Mouse (Mus musculus) kidney, postnatal 0 days (tissue): ENCODE measurements around the gene Slc38a1. TPM values are rescaled to one million over a fixed set of nuclear protein-coding genes. Genes with fewer than 3 reads are reported as not detected.

ENCODE experiments used
- ATAC-seq: fragments of 200-750 bp; cut with Nextera tagmentation; replicated peaks from 2 replicates; pipeline ENCODE4 v1.8.0; 2017; ENCODE audit warnings: low read depth, moderate number of reproducible peaks, moderate TSS enrichment, moderate library complexity; ENCODE audit not compliant: low FRiP score
- DNase-seq: peaks from one replicate; pipeline ENCODE4 v3.0.0-alpha.2; 2016; ENCODE audit warnings: low spot score
- H3K27ac ChIP-seq: fragments of 300-500 bp; sonication (generic); 2 replicates; pipeline ENCODE4 v1.5.1; 2014; ENCODE audit warnings: mild to moderate bottlenecking
- H3K27me3 ChIP-seq: fragments of 300-500 bp; sonication (generic); 2 replicates; pipeline ENCODE4 v1.6.1; 2014; ENCODE audit warnings: low read length, mixed read lengths; ENCODE audit not compliant: insufficient read depth
- H3K36me3 ChIP-seq: fragments of 300-500 bp; sonication (generic); 2 replicates; pipeline ENCODE4 v1.6.1; 2014; ENCODE audit warnings: low read length, mixed read lengths; ENCODE audit not compliant: insufficient read depth
- H3K4me1 ChIP-seq: fragments of 300-500 bp; sonication (generic); replicated peaks from 2 replicates; pipeline ENCODE4 v1.6.1; 2014; ENCODE audit warnings: antibody characterized with exemption, low read length, mixed read lengths; ENCODE audit not compliant: insufficient read depth
- H3K4me2 ChIP-seq: fragments of 300-500 bp; sonication (generic); 2 replicates; pipeline ENCODE4 v1.6.1; 2014; ENCODE audit warnings: mild to moderate bottlenecking, low read length, moderate library complexity, mixed read lengths
- H3K4me3 ChIP-seq: fragments of 300-500 bp; sonication (generic); replicated peaks from 2 replicates; pipeline ENCODE4 v1.5.1; 2014; ENCODE audit warnings: low read depth, low read length
- H3K9ac ChIP-seq: fragments of 300-500 bp; sonication (generic); 2 replicates; pipeline ENCODE4 v1.6.1; 2014; ENCODE audit warnings: low read depth, low read length
- H3K9me3 ChIP-seq: fragments of 300-500 bp; sonication (generic); replicated peaks from 2 replicates; pipeline ENCODE4 v1.6.1; 2016; ENCODE audit warnings: low read length, inconsistent platforms, mixed read lengths
- CTCF ChIP-seq: IDR thresholded peaks from 2 replicates; pipeline ENCODE4 v1.5.1; 2016; ENCODE audit warnings: antibody characterized with exemption, low read depth, mild to moderate bottlenecking, moderate library complexity
- WGBS: fragments of 180-500 bp; shearing (Covaris S2); extraction: QIAGEN DNeasy Blood & Tissue Kit; methylation state at CpG from one replicate; pipeline ENCODE4 v1.1.7; 2014; 5-methylcytosine and 5-hydroxymethylcytosine counted together
- polyA plus RNA-seq: library from polyadenylated mRNA; unstranded; fragments of >200 nt; fragmentation: Nextera tagmentation; extraction: Ambion mirVana; gene quantifications from 2 replicates; pipeline ENCODE4 v1.2.1, GENCODE M21; 2015

Gene Slc38a1
- polyA plus RNA-seq, 1 experiment from 2014 or later: 44.3 TPM

GRCm38 (mm10) chr15:96688036-96688435, 45.3 kb upstream of the Slc38a1 start:
- peaks cover 50% of the 10 kb centered on the region for H3K36me3 ChIP-seq

GRCm38 (mm10) chr15:96687366-96687765, 44.7 kb upstream of the Slc38a1 start:
- Histone ChIP-seq H3K27ac (no peak overlapping the region), H3K9ac (no peak overlapping the region), H3K4me1 (no peaks in the 10 kb centered on the region), H3K27me3 (no peaks in the 10 kb centered on the region), H3K9me3 (no peaks in the 10 kb centered on the region), H3K36me3 (peaks cover 43% of the 10 kb centered on the region), H3K4me3 (no peak overlapping the region), H3K4me2 (no peak overlapping the region)
- WGBS: 46% methylated on average over 1 of the region's 1 CpGs
- ATAC-seq: no peak
- DNase-seq: no peak
- no peak for TF ChIP-seq CTCF

More at GRCm38 (mm10) chr15:96688036-96688435, 45.3 kb upstream of the Slc38a1 start:
- Histone ChIP-seq H3K4me3 (no peak overlapping the region), H3K9ac (no peak overlapping the region), H3K27me3 (no peaks in the 10 kb centered on the region), H3K4me2 (no peak overlapping the region), H3K27ac (no peak overlapping the region), H3K4me1 (no peaks in the 10 kb centered on the region), H3K9me3 (no peaks in the 10 kb centered on the region)
- ATAC-seq (no peak), DNase-seq (no peak)
- 76% methylated on average over 6 of the region's 6 CpGs for WGBS
- no peak for TF ChIP-seq CTCF

GRCm38 (mm10) chr15:96686201-96687159, 43.8 kb upstream of the Slc38a1 start:
- H3K36me3 ChIP-seq: peaks cover 35% of the 10 kb centered on the region
- TF ChIP-seq CTCF: no peak
- no peak overlapping the region for H3K4me3 ChIP-seq
- no peak overlapping the region for H3K27ac ChIP-seq
- no peak overlapping the region for H3K9ac ChIP-seq
- H3K9me3 ChIP-seq: no peaks in the 10 kb centered on the region
- no peak overlapping the region for H3K4me2 ChIP-seq
- no peaks in the 10 kb centered on the region for H3K4me1 ChIP-seq
- no peaks in the 10 kb centered on the region for H3K27me3 ChIP-seq
- no peak for DNase-seq
- 84% methylated on average over 9 of the region's 9 CpGs for WGBS
- no peak for ATAC-seq

GRCm38 (mm10) chr15:96685273-96685672, 42.6 kb upstream of the Slc38a1 start:
- no peak overlapping the region for H3K4me3 ChIP-seq
- no peak overlapping the region for H3K9ac ChIP-seq
- no peak for TF ChIP-seq CTCF
- H3K27ac ChIP-seq: no peak overlapping the region
- ATAC-seq (no peak), DNase-seq (no peak)
- 63% methylated on average over 6 of the region's 6 CpGs for WGBS
- no peaks in the 10 kb centered on the region for H3K9me3 ChIP-seq
- peaks cover 23% of the 10 kb centered on the region for H3K36me3 ChIP-seq
- H3K4me2 ChIP-seq: no peak overlapping the region
- H3K27me3 ChIP-seq: no peaks in the 10 kb centered on the region
- no peaks in the 10 kb centered on the region for H3K4me1 ChIP-seq

GRCm38 (mm10) chr15:96684132-96684830, 41.6 kb upstream of the Slc38a1 start:
- ATAC-seq: peak; percentile 53; the same call in 1 of the 2 replicates
- Histone ChIP-seq H3K4me3 (no peak overlapping the region), H3K4me2 (peak overlapping the region; percentile 21; the same call in 1 of the 2 replicates), H3K4me1 (no peaks in the 10 kb centered on the region), H3K9ac (no peak overlapping the region), H3K27ac (0 out of 2 replicates have a peak overlapping the region, but pooled peaks have one; percentile 2), H3K36me3 (peaks cover 18% of the 10 kb centered on the region), H3K27me3 (no peaks in the 10 kb centered on the region), H3K9me3 (no peaks in the 10 kb centered on the region)
- DNase-seq: peak; percentile 85
- peak; percentile 52; the same call in 1 of the 2 replicates for TF ChIP-seq CTCF
- 36% methylated on average over 11 of the region's 11 CpGs for WGBS
